Mouse (Mus musculus) adrenal gland, adult 10 weeks (tissue): ENCODE results near the gene Atad5. TPM values are rescaled to one million over a fixed set of nuclear protein-coding genes. Genes with fewer than 3 reads are reported as not detected.

Experiments
- polyA plus RNA-seq: library from polyadenylated mRNA; stranded (reverse); fragments of 350-450 nt; fragmentation: Illumina TruSeq; extraction: RNeasy Lipid Tissue Mini Kit (QIAGEN cat#74804); gene quantifications from one replicate; pipeline ENCODE4 v1.2.3, GENCODE M21; 2014; ENCODE audit warnings: low read depth, low replicate concordance

Atad5 gene
- 7.3 TPM for polyA plus RNA-seq

GRCm38 (mm10) chr11:80088917-80089816 lies at the start of gene Atad5:
Gene Atad5 (plus strand): TSS chr11:80089400.

GRCm38 (mm10) chr11:80080826-80081728 lies 8.1 kb upstream of the Atad5 start, which contains the start of gene Crlf3:
Gene Crlf3 (minus strand): TSS chr11:80080991.

GRCm38 (mm10) chr11:80141825-80142521 lies 52.8 kb downstream of the Atad5 start, which contains the start of gene Tefm:
Gene Tefm (minus strand): TSS chr11:80142175.

GRCm38 (mm10) chr11:80153857-80154495 lies 64.8 kb downstream of the Atad5 start, which contains the start of gene Adap2:
Gene Adap2 (plus strand): TSS chr11:80154105.

GRCm38 (mm10) chr11:80183705-80184255 lies 94.6 kb downstream of the Atad5 start, which contains the start of gene Rnf135:
Gene Rnf135 (plus strand): TSS chr11:80183851.

Other genes starting within 250 kb of the Atad5 start
- 104 TPM for gene Utp6, start 127.0 kb upstream of the Atad5 start, polyA plus RNA-seq
- gene Suz12, start 96.3 kb upstream of the Atad5 start, polyA plus RNA-seq = 189 TPM
- 17.2 TPM for gene Crlf3, start 8.4 kb upstream of the Atad5 start, polyA plus RNA-seq
- gene Tefm, start 52.8 kb downstream of the Atad5 start, polyA plus RNA-seq = 26.4 TPM
- gene Adap2, start 64.7 kb downstream of the Atad5 start, polyA plus RNA-seq = 2.2 TPM
- gene Rnf135, start 94.5 kb downstream of the Atad5 start, polyA plus RNA-seq = 8.2 TPM
- 181 TPM for gene Rhot1, start 119.6 kb downstream of the Atad5 start, polyA plus RNA-seq
- gene Rhbdl3, start 211.5 kb downstream of the Atad5 start, polyA plus RNA-seq = 2.1 TPM